Mouse (Mus musculus) right cerebral cortex, postnatal 10 days (tissue): ENCODE results near the gene Gm9903.
A peak's percentile ranks its signal among the peaks of the same experiment; 100 is the strongest.

ENCODE experiments used
- DNase-seq, 2 experiments: peaks; one replicate each; pipeline ENCODE4 v3.0.0; 2021; ENCODE audit warnings: low spot score in 2 of 2

Gm9903 gene

DNA sequence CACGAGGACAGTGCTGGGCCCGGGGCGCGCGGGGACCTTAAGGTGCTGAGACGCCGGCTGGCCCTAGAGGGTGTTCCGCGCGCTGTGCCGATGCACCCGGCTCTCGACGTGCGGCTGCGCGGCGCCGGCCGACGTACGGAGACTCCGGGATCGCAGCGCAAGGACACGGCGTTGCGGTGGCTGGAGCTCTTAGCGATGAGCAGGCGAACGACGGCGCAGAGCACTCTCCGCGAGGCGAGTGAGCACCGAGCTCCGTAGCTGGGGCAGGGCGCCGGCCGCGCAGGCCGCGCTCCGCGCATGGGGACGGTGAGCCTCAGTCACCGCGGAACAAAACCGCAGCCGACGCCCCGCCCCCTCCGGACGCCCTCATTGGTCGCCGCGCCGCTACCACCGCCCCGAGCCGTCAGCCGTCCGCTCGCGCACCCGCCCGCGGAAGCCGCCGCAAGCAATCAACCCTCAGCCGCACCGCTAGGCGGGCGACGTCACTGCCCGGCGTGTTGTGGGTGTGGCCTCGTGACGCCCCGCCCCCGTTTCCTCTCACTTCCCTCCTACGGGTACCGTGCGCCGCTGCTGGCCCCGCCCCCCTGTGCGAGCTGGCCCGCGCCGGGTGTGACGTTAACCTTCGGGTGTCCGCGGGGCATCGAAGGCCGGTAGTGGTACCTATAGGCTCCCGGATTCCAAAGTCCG lies at the start of gene Gm9903, which contains the start of gene Fam53a:
Gene Gm9903, plus strand, starts transcription at position 625 of the 687 bp plus-strand sequence.
Gene Fam53a, minus strand, starts transcription at position 335 of the 687 bp plus-strand sequence.
- DNase-seq: peak; percentile 99 to 100

DNA sequence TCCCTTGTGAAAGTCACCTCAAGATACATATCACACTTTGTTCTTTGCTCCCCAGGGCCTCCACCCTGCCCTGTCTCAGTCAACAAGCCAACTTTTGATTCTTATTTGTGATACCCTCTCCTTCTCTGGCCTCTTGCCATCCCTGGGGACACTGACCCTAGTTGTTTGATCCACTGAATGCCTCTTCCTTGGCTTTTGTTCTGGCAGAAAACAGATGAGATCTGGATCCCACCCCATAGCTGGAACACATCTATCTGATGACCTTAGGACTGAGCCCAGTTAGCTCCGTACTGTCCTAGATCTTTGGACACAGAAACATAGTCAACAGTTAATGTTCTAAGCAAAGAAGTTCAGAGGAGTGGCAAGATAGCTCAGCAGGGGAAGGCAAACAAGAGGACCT lies 49.4 kb upstream of the Gm9903 start:
- DNase-seq: no peak

DNA sequence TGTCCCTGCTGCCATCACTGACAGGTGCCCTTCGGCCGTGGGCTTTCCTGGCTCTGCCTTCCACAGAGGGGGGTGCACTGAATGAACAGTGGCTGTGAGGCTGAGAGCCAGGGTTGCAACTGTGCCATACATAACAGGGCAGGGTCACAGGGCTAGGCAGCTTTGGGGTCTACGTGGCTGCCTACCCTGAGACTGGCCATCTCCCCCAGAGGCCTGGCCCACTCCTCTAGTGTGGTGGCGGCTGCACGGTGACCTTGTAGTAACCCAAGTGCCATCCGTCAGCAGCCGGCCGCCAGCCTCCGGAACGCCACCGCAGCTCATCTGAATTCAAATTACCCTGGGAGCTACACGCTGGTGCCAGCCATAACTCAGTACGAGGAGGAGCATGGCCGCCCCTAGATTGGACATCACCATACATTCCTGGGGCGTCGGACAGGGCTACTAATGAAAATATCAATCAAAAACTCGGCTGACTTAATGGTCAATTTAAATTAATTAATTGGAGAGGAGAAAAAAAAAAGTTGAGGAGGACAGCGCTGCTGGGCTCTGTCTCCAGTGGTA lies 42.1 kb upstream of the Gm9903 start:
- no peak for DNase-seq

DNA sequence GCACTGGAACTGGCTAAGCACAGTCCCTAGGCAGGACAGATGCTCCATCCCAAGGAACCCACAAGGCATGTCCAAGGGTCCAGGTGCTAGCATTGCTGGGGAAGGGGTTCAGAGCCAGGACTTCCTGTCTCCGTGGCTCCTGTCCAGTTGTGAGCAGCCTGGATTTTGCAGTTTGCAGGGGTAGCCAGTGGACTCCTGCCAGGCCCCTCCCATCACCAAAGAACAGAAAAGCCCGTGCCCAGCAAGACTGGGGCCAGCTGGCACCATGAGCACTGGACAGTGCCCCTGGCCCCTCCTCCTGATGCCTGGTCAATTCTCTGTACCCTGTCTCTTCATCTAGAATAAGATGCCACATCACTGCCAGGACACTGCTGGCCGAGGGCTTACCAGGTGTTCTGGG lies 41.7 kb upstream of the Gm9903 start:
- DNase-seq: no peak

DNA sequence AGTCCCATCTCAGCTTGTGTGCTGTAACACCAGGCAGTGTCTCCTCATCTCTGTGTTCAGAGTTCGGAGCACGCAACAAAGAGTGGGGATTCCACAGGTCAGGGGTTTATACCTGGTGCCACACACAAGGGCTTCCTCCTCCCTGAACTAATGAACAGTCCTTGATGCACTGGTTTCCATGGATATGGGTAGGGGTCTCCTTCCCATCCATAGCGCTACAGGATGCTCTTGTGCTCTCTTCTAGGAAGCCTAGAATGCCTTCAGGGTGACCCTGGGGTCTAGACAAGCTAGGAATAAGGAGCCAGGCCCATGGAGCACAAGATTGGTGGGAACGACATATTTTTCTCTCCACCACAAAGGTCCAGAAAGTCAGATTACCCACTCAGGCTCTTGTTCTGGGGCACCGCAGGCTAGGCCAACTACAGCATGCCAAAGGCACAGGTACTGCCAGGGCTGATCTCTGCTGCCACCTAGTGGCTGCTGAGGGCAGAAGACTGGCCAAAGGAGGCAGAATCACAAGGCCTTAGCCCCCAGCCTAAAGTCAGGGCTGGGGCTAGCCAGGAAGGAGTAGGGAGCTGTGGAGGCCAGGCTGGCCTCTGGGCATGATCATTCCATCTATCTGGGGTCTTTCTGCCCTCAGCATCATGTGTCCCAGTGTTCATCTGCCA lies 40.4 kb upstream of the Gm9903 start:
- DNase-seq: peak; percentile 74 to 86

DNA sequence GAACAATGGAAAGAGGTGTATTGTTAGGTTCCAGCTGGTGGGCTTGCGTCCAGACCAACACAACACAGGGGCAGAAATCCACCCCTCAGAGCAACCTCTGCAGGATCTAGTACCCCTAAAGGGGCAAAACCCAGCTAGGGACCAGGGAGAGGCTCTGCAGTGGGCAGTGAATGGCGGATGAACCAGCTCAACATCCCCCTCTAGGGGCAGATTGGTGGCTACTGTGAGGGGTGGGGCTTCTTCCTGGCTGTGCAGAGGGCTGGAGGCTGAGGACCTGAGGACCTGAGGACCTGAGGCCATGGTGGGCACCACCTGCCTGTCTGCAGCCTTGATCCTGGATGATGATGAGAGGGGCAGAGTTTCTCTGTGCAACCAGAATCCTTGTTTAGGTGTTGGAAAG lies 36.1 kb upstream of the Gm9903 start:
- no peak for DNase-seq

DNA sequence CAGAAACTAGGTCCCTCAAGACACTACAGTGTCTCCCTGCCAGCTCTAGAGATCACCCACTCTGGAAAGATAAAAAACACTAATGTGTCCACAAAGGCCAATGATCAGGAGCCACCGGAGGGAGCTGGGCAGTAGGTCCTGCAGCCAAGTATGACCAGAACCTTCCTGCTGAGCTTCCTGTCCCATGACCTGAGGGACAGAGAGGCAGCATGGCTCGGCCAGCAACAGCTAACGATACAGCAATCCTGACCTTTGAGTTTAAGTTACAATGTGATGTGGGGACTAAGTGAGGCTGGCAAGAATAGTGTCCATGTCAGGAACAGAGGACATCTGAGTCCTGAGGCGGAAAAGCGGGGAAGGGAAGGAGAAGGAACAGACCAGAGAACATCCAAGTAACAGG lies 24.4 kb upstream of the Gm9903 start:
- DNase-seq: no peak

DNA sequence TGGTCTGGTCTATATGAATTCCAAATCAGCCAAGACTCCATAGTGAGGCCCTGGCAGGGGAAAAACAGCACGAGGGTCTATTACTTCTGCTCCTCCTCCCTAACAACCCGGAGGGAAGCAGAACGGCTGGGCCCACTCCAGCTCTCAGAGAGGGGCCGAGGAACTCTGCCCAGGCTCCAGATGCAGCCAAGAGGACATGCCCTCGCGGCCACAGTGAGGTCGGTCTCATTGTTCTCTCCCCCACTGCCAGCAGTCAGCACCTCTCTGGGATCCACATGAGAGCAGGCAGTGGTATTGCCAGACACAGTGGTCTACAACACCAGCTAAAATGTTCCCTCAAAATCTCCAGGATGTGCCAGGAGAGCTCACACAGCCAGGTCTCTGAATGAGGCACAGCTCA lies 23.1 kb upstream of the Gm9903 start:
- no peak for DNase-seq

DNA sequence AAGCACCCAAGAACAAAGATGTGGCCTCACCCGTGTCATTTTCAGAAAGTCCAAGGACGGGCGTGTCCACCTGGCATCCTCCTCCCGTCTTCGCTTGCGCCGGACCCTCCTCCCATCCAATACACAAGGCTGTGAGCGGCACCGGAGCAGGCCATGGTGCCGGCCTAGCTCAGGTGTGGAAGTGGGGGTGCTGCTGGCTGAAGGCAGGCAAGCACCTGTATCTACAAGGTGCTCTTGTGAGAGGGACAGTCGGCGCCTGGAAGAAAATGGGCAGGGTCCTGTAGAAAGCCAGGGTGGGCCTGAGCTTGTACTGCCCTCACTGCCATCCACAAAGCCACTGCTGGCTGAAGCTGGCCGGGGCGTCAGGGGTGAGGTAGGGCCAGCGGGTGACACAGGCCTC lies 22.3 kb upstream of the Gm9903 start:
- DNase-seq: no peak

DNA sequence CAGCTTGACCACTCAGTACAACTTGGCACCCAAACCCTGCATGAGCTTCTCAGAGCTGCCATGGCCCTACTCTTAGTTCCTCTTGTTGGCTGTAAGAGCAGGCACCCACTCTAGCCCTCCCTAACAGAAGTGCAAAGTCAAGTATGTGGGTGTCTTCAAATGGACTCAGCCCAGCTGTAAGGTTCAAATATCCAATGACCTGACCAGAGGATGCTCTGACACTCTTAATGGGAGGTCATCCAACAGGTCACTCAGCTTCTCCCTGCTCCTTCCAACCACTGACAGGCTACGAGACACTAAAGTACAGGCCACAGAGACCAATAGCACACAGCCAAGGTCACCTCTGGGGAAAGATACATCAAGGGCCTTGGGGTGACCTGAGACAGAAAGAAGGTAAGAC lies 20.5 kb upstream of the Gm9903 start:
- DNase-seq: no peak

DNA sequence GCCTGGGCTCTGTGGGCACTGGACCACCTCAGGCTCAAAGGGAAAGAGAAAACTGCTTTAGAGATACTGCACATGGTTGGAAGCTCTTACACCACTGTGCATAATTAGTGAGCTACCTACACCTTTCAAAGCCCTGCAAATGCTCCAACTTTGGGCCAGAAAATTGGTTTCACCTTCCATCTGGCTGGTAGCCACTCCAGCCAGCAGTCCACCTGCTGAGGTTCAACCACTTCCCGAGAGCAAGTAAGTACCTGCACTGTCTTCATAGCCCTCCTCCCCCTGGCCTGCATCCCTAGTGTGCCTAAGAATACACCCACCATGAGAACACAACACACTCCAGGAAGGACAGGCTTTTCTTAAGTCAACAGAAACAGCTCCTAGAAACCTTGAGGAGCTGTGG lies 17.9 kb upstream of the Gm9903 start:
- no peak for DNase-seq

DNA sequence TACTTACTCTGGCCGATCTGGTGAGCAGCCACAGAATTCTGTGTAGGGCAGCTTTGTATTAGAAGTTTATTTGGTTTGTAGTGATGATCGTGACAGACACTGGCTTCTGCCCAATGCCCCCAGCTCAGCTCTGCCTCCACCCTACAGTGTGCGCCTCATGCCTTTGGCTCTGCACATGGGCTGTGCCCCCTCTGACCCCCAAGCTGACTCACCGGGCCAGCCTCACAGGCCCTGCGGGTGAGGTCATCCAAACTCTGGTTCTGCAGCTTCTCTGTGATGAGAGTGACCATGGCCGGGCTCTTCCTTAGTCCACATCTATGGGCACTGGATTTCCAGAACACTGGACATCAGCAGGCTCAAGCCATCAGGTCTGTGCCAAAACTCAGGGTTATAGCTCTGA lies 15.3 kb upstream of the Gm9903 start:
- no peak for DNase-seq

DNA sequence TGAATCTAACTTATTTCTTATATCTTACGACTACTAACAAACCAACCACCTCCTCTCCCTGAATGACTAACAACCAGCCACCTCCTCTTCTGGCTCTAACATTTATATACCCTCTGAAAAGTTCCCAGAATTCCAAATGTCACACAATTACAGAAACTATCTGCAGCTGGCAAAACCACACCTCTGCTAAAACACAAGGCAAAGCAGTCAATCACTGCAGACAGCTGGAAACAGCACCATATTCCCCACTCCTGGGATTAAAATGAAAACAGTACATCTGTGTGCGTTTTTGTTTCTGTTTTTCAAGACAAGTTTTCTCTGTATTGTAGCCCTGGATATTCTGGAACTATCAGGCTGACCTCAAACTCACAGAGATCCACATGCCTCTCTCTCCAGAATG lies 7.1 kb upstream of the Gm9903 start:
- no peak for DNase-seq

DNA sequence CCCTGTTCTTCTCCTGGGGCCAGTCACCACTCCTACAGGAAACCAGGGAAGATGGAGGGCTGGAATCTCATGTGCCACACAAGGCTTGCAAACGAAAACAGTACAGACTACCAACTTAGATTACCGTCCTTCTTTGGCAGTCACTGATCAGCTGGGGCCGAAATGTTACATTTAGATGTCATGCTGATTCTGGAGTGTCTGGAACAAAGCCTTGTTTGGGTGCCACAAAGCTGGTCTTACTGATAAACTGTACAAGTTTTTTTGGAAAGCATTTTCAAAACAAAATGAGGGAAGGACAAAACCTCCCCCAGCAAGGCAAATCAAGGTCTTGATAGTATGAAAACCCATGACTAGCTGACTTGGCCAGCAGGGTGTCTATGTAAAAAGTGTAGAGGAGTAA lies 6.0 kb upstream of the Gm9903 start:
- DNase-seq: no peak

DNA sequence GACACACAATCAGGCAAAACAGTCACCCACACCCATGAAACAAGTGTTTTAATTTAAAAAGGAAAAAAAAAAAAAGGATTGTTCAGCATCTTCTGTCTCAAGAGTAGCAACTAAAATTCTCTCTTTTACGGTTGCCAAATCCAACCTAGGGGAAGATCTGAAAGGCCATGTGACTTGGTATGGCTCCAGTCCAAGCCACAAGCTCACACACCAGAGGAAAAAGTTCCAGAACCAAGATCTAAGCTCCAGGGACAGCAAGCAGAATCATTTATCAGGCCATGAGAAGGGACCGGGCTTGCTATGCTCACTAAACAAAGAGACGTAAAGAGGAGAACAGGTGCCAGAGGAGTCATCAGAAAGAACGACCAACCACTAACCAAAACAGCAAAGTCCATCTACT lies 1.8 kb upstream of the Gm9903 start:
- DNase-seq: no peak

DNA sequence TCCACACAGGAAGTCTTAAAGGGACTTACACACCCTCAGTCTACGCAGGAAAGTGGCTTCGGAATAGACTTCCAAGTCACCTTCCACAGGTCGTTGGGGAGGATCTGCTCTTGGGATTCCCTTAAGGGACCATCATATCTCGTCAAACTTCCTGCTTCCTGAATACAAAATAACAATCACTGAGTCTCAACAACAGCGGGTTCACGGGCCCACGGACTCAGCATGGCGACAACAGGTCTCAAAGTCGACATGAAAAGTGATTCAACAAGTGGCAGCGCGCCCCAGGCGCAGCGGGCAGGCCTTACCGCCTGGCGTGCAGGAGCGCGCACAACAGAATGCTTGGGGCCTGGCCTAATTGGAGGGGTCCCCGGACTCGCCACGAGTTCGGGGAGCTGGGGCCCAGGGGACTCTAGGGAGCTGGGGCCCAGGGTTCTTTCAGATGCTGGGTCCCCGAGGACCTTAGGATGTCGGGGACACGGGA lies 865 bp upstream of the Gm9903 start:
- peak; percentile 66 to 72 for DNase-seq

DNA sequence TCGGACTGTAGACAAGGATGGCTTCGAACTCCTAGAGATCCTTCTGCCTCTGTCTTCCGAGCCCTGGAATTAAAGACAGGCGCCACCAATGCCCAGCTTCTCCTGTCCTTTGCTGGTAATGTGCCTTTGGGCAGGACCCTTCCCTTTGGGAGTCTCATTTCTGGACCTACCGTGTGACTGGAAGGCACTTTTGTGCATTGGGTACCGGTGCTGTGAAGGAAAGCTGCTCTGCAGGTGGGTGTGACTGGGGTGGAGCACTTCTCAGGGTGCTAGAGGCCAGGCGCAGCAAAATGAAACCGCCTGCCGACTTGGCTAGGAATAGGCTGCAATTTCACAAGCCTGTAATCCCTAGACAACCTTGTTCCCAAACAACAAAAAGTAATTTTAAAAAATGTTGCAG lies 336 bp downstream of the Gm9903 start:
- DNase-seq: peak; percentile 40 to 48

DNA sequence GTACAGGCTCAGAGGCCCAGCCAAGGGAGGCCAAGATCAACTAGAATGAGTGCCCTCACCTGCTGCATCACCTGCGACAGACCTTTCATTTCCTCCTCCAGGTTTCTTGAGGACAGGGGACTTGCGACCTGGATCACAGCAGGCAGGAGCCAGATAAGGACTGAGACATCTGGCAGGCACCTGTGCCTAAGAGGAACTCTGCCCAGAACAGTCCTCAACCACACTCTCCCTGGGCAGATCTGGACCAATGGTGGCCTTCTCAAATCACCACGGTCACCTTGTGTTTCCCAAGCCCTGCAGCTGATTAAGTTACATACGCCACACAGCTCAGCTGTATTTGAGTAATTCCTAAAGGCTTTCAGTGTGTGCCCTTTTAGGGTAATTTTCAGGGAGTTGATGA lies 890 bp downstream of the Gm9903 start:
- no peak for DNase-seq

DNA sequence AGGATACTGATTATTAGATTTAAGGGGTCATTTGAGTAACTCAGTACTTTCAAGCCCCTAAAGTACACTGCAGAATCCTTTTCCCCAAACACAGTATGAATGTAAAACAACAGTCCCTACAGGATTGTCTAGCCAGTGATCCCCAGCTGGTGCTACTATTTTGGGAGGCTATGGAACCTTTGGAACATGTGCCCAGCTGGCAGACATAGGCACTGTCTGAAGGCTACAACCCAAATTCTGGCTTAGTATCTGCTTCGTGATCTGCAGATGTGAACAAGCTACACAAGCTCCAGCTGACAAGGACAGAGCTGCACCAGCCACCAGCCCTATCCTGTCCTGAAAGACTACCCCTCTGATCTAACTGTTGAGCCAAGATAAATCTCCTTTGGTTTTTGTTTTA lies 2.8 kb downstream of the Gm9903 start:
- peak in 1 of 2 experiments; percentile 45 for DNase-seq

DNA sequence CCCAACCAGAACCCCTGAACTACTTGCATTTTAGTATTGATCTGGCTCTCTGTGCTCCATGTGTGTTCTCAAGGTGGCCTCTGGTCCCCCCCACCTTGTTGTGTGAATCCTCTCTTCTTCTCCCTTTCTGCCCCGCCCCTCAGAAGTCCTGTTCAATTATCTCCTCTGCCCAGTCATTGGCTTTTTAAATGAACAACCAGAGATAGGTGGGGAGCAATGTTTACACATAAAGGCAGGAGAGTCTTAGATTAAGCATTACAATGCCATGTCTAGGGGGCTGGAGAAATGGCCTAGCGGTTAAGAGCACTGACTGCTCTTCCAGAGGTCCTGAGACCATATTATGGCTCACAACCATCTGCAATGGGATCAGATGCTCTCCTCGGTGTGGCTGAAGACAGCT lies 5.6 kb downstream of the Gm9903 start:
- no peak for DNase-seq

DNA sequence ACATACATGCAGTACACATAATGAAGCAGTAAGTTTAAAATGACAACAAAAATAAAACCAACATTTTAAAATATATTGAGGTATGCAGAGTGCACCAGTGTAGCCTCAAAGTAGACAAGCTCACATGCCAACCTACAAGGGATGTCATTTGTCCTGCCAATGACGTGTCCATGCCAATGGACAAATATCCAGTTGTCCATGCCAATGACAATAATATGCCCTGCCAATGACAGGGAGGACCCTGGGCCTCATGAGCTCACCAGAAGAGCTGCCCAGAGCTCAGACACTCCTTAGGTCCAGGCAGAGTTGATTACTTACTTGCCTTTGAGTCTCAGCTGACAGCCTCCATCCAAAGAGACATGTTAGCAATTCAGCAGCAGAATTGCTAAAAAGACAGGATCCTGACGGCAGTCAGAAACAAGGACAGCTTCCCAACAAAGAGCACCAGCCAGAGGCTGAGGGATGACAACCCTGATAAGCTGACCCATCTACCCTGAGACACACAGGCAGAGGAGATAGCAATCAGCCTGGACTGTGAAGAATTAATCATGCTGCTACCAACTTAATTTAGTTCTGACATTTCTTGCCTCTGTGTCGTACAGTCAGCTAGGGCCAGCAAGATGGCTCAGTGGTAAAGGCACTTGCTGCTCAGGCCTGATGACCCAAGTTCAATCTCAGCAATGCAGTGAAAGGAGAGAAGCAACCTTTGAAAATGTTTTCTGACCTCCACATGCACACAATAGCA lies 8.1 kb downstream of the Gm9903 start:
- DNase-seq: no peak

DNA sequence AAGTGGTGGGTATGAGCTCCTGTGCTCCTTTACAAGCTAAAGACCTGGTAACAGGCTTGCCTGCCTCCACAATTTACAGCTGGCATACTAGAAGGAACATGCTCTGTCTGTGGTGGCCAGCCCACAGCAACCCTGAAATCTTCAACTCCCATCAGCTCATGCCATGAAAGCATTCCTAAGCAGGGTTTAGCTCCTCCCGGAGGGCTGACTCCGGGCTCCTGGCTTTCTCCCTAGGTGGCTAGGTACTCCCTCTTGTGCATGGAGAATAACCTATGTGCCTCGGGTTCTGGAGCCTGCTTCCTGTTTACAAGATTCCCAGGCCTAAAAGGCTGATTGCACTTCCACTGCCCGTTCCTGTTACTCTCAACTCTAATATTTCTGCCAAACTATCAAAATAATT lies 9.1 kb downstream of the Gm9903 start:
- no peak for DNase-seq
